Mouse (Mus musculus) heart, embryonic 12.5 days (tissue): ENCODE data around the gene Btbd35f25. TPM values are rescaled to one million over a fixed set of nuclear protein-coding genes. Genes with fewer than 3 reads are reported as not detected.
"Not testable (repeated sequence)": the region's sequence is repeated elsewhere in the genome, so short reads cannot be mapped to it uniquely, and the experiment has no call there.

ENCODE experiments used
- ATAC-seq: fragments of 200-750 bp; cut with Nextera tagmentation; 2 replicates; pipeline ENCODE4 v1.8.0; 2017; ENCODE audit warnings: moderate TSS enrichment, moderate library complexity; ENCODE audit not compliant: insufficient number of reproducible peaks, low FRiP score
- H3K27ac ChIP-seq: fragments of 300-500 bp; sonication (generic); 2 replicates; pipeline ENCODE4 v1.5.1; 2016; ENCODE audit warnings: mild to moderate bottlenecking, moderate library complexity; ENCODE audit not compliant: poor library complexity, severe bottlenecking
- H3K27me3 ChIP-seq: fragments of 300-500 bp; sonication (generic); replicated peaks from 2 replicates; pipeline ENCODE4 v1.6.1; 2016; ENCODE audit warnings: mild to moderate bottlenecking, moderate library complexity
- H3K36me3 ChIP-seq: fragments of 300-500 bp; sonication (generic); 2 replicates; pipeline ENCODE4 v1.6.1; 2016; ENCODE audit warnings: mild to moderate bottlenecking, moderate library complexity
- H3K4me1 ChIP-seq: fragments of 300-500 bp; sonication (generic); replicated peaks from 2 replicates; pipeline ENCODE4 v1.6.1; 2016; ENCODE audit warnings: mild to moderate bottlenecking
- H3K4me2 ChIP-seq: fragments of 300-500 bp; sonication (generic); 2 replicates; pipeline ENCODE4 v1.6.1; 2016; ENCODE audit warnings: mild to moderate bottlenecking, moderate library complexity
- H3K4me3 ChIP-seq: fragments of 300-500 bp; sonication (generic); 2 replicates; pipeline ENCODE4 v1.5.1; 2016; ENCODE audit warnings: mild to moderate bottlenecking
- H3K9ac ChIP-seq: fragments of 300-500 bp; sonication (generic); 2 replicates; pipeline ENCODE4 v1.6.1; 2016; ENCODE audit warnings: mild to moderate bottlenecking, moderate library complexity
- H3K9me3 ChIP-seq: fragments of 300-500 bp; sonication (generic); replicated peaks from 2 replicates; pipeline ENCODE4 v1.6.1; 2016; ENCODE audit warnings: mild to moderate bottlenecking, moderate library complexity
- whole genome bisulfite sequencing: fragments of 180-500 bp; shearing (Covaris S2); methylation state at CpG from one replicate; pipeline ENCODE4 v1.1.7; 2016; 5-methylcytosine and 5-hydroxymethylcytosine counted together
- polyA plus RNA-seq: library from polyadenylated mRNA; unstranded; fragments of >200 nt; fragmentation: Nextera tagmentation; extraction: Ambion mirVana; gene quantifications from 2 replicates; pipeline ENCODE4 v1.2.1, GENCODE M21; 2016

Btbd35f25 gene
- polyA plus RNA-seq = not detected in 2 replicates

- H3K9me3 ChIP-seq, H3K4me2 ChIP-seq: not testable (repeated sequence)
These were observed at the start of gene Btbd35f25 for GRCm38 (mm10) chrX:31717056-31717455. Gene Btbd35f25 (minus strand): TSS chrX:31717156.

DNA sequence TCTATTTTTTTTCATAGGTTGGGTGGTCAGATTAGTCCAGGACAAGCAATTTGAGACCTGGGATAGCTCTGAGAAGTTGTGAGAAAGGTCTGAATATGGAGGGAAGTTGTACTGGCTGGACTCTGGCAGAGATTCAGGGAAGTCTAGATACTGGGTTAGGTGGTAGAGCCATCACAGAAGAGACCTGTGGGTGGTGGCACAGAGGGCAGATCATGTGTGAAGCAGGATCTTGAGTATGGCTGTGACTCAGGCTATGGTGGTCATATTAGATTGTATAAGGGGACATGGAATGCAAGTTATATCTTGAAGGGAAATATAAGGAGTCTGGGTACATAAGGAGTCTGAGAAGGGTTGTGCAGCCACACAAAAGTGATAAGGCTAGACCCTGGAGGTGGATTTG, 49.3 kb upstream of the Btbd35f25 start:
- no peak overlapping the region for H3K4me2 ChIP-seq
- H3K27ac ChIP-seq = no peak overlapping the region
- no peak for ATAC-seq
- no peak overlapping the region for H3K9ac ChIP-seq
- peaks cover 84% of the 10 kb centered on the region for H3K9me3 ChIP-seq
- H3K36me3 ChIP-seq = no peaks in the 10 kb centered on the region
- no peak overlapping the region for H3K4me3 ChIP-seq
- H3K27me3 ChIP-seq = no peaks in the 10 kb centered on the region
- H3K4me1 ChIP-seq = no peaks in the 10 kb centered on the region

More at GRCm38 (mm10) chrX:31717056-31717455, at the start of gene Btbd35f25:
- not testable (repeated sequence) for H3K9ac ChIP-seq, H3K27ac ChIP-seq, H3K4me1 ChIP-seq, H3K27me3 ChIP-seq, H3K36me3 ChIP-seq, H3K4me3 ChIP-seq, ATAC-seq
- 78% methylated on average over 4 of the region's 4 CpGs for WGBS

GRCm38 (mm10) chrX:31764001-31764400, 47.0 kb upstream of the Btbd35f25 start:
- Histone ChIP-seq H3K36me3 (no peaks in the 10 kb centered on the region), H3K4me2 (no peak overlapping the region), H3K9me3 (peaks cover 76% of the 10 kb centered on the region), H3K4me1 (no peaks in the 10 kb centered on the region), H3K27me3 (no peaks in the 10 kb centered on the region), H3K9ac (no peak overlapping the region), H3K4me3 (no peak overlapping the region), H3K27ac (no peak overlapping the region)
- WGBS = 70% methylated on average over 1 of the region's 1 CpGs
- no peak for ATAC-seq

GRCm38 (mm10) chrX:31745079-31745478, 28.1 kb upstream of the Btbd35f25 start:
- Histone ChIP-seq H3K27ac (no peak overlapping the region), H3K4me2 (no peak overlapping the region), H3K4me1 (no peaks in the 10 kb centered on the region), H3K27me3 (no peaks in the 10 kb centered on the region), H3K9ac (no peak overlapping the region), H3K36me3 (no peaks in the 10 kb centered on the region), H3K9me3 (peaks cover 41% of the 10 kb centered on the region), H3K4me3 (no peak overlapping the region)
- WGBS = 80% methylated on average over 10 of the region's 10 CpGs
- no peak for ATAC-seq

DNA sequence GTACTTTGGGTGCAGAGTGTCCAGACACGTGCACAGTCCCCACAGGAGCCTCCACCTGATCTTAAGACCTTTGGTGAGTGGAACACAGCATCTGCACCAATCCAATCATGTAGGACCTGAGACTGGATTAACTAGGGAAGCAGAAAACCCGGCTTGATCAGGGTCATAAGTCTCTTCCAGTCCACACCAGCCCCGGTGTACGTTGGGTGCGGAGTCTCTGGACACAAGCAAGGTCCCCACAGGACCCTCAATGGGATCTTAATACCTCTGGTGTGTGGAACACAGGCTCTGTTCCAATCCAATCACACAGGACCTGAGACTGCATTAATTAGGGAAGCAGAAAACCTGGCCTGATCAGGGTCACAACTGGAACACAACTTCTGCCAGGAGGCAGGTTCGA, 20.0 kb upstream of the Btbd35f25 start:
- H3K27me3 ChIP-seq = no peaks in the 10 kb centered on the region
- H3K9me3 ChIP-seq = peaks cover 18% of the 10 kb centered on the region
- H3K36me3 ChIP-seq = no peaks in the 10 kb centered on the region
- H3K4me2 ChIP-seq = no peak overlapping the region
- WGBS = 66% methylated on average over 6 of the region's 6 CpGs
- ATAC-seq = no peak
- H3K27ac ChIP-seq = no peak overlapping the region
- H3K4me1 ChIP-seq = no peaks in the 10 kb centered on the region
- no peak overlapping the region for H3K4me3 ChIP-seq
- H3K9ac ChIP-seq = no peak overlapping the region

Other genes starting within 250 kb of the Btbd35f25 start
- gene Gm21883, start 142.9 kb downstream of the Btbd35f25 start, polyA plus RNA-seq = not detected in 2 replicates
- not detected in 2 replicates for gene Spin2e, start 98.2 kb downstream of the Btbd35f25 start, polyA plus RNA-seq
- not detected in 2 replicates for gene Gm21637, start 244.9 kb upstream of the Btbd35f25 start, polyA plus RNA-seq